Mouse (Mus musculus): ENCODE data around the gene Nr3c2. TPM values are rescaled to one million over a fixed set of nuclear protein-coding genes. Genes with fewer than 3 reads are reported as not detected.

The Nr3c2 gene
- polyA plus RNA-seq, 1 experiment from 2014 or later, result 1.4 TPM

GRCm38 (mm10) chr8:77176343-77176742 lies 277.1 kb downstream of the Nr3c2 start:
- Histone ChIP-seq H3K36me3 (ENCODE audit: control insufficient read depth, insufficient read depth, low read length) (no peaks in the 10 kb centered on the region), H3K4me1 (replicated peaks; ENCODE audit: control insufficient read depth, insufficient read depth, low read length) (no peaks in the 10 kb centered on the region), H3K9ac (ENCODE audit: low read depth, low read length) (no peak overlapping the region), H3K4me2 (no peak overlapping the region), H3K9me3 (ENCODE audit: control insufficient read depth, low read length) (no peaks in the 10 kb centered on the region), H3K4me3 (ENCODE audit: low read depth, low read length) (no peak overlapping the region), H3K27ac (ENCODE audit: low read depth, low read length) (no peak overlapping the region), H3K27me3 (replicated peaks; ENCODE audit: control insufficient read depth, insufficient read depth, low read length) (no peaks in the 10 kb centered on the region)
- DNase-seq (ENCODE audit: low spot score) (no peak), ATAC-seq (replicated peaks; ENCODE audit: low FRiP score) (no peak)
- 83% methylated on average over 4 of the region's 4 CpGs for WGBS

GRCm38 (mm10) chr8:77185816-77186215 lies 286.6 kb downstream of the Nr3c2 start:
- Histone ChIP-seq H3K27ac (ENCODE audit: low read depth, low read length) (no peak overlapping the region), H3K4me2 (no peak overlapping the region), H3K27me3 (replicated peaks; ENCODE audit: control insufficient read depth, insufficient read depth, low read length) (no peaks in the 10 kb centered on the region), H3K4me3 (ENCODE audit: low read depth, low read length) (no peak overlapping the region), H3K9ac (ENCODE audit: low read depth, low read length) (no peak overlapping the region), H3K9me3 (ENCODE audit: control insufficient read depth, low read length) (no peaks in the 10 kb centered on the region), H3K4me1 (replicated peaks; ENCODE audit: control insufficient read depth, insufficient read depth, low read length) (no peaks in the 10 kb centered on the region), H3K36me3 (ENCODE audit: control insufficient read depth, insufficient read depth, low read length) (no peaks in the 10 kb centered on the region)
- ATAC-seq (replicated peaks; ENCODE audit: low FRiP score) (no peak), DNase-seq (ENCODE audit: low spot score) (no peak)
- 86% methylated on average over 28 of the region's 28 CpGs for WGBS

- WGBS, result 89% methylated on average over 9 of the region's 9 CpGs
- Histone ChIP-seq H3K4me2 (no peak overlapping the region), H3K4me3 (ENCODE audit: low read depth, low read length) (no peak overlapping the region), H3K9ac (ENCODE audit: low read depth, low read length) (no peak overlapping the region), H3K9me3 (ENCODE audit: control insufficient read depth, low read length) (no peaks in the 10 kb centered on the region), H3K36me3 (ENCODE audit: control insufficient read depth, insufficient read depth, low read length) (no peaks in the 10 kb centered on the region), H3K27ac (ENCODE audit: low read depth, low read length) (no peak overlapping the region), H3K27me3 (replicated peaks; ENCODE audit: control insufficient read depth, insufficient read depth, low read length) (no peaks in the 10 kb centered on the region), H3K4me1 (replicated peaks; ENCODE audit: control insufficient read depth, insufficient read depth, low read length) (no peaks in the 10 kb centered on the region)
- DNase-seq (ENCODE audit: low spot score), result no peak
- no peak for ATAC-seq (replicated peaks; ENCODE audit: low FRiP score)
Measured at GRCm38 (mm10) chr8:77186914-77187536, 287.8 kb downstream of the Nr3c2 start.

- Histone ChIP-seq H3K9me3 (ENCODE audit: control insufficient read depth, low read length) (no peaks in the 10 kb centered on the region), H3K27ac (ENCODE audit: low read depth, low read length) (no peak overlapping the region), H3K36me3 (ENCODE audit: control insufficient read depth, insufficient read depth, low read length) (no peaks in the 10 kb centered on the region), H3K9ac (ENCODE audit: low read depth, low read length) (no peak overlapping the region), H3K4me3 (ENCODE audit: low read depth, low read length) (no peak overlapping the region), H3K4me2 (no peak overlapping the region), H3K4me1 (replicated peaks; ENCODE audit: control insufficient read depth, insufficient read depth, low read length) (no peaks in the 10 kb centered on the region), H3K27me3 (replicated peaks; ENCODE audit: control insufficient read depth, insufficient read depth, low read length) (no peaks in the 10 kb centered on the region)
- DNase-seq (ENCODE audit: low spot score) (no peak), ATAC-seq (replicated peaks; ENCODE audit: low FRiP score) (no peak)
- WGBS, result 85% methylated on average over 9 of the region's 9 CpGs
Measured at GRCm38 (mm10) chr8:77187748-77188147, 288.5 kb downstream of the Nr3c2 start.

GRCm38 (mm10) chr8:77188298-77188697 lies 289.1 kb downstream of the Nr3c2 start:
- Histone ChIP-seq H3K9me3 (ENCODE audit: control insufficient read depth, low read length) (no peaks in the 10 kb centered on the region), H3K27me3 (replicated peaks; ENCODE audit: control insufficient read depth, insufficient read depth, low read length) (no peaks in the 10 kb centered on the region), H3K9ac (ENCODE audit: low read depth, low read length) (no peak overlapping the region), H3K36me3 (ENCODE audit: control insufficient read depth, insufficient read depth, low read length) (no peaks in the 10 kb centered on the region), H3K27ac (ENCODE audit: low read depth, low read length) (no peak overlapping the region), H3K4me1 (replicated peaks; ENCODE audit: control insufficient read depth, insufficient read depth, low read length) (no peaks in the 10 kb centered on the region), H3K4me2 (no peak overlapping the region), H3K4me3 (ENCODE audit: low read depth, low read length) (no peak overlapping the region)
- ATAC-seq (replicated peaks; ENCODE audit: low FRiP score) (no peak), DNase-seq (ENCODE audit: low spot score) (no peak)
- WGBS, result 70% methylated on average over 4 of the region's 4 CpGs

- Histone ChIP-seq H3K4me2 (no peak overlapping the region), H3K9ac (ENCODE audit: low read depth, low read length) (no peak overlapping the region), H3K36me3 (ENCODE audit: control insufficient read depth, insufficient read depth, low read length) (no peaks in the 10 kb centered on the region), H3K27me3 (replicated peaks; ENCODE audit: control insufficient read depth, insufficient read depth, low read length) (no peaks in the 10 kb centered on the region), H3K9me3 (ENCODE audit: control insufficient read depth, low read length) (no peaks in the 10 kb centered on the region), H3K4me3 (ENCODE audit: low read depth, low read length) (no peak overlapping the region), H3K4me1 (replicated peaks; ENCODE audit: control insufficient read depth, insufficient read depth, low read length) (no peaks in the 10 kb centered on the region), H3K27ac (ENCODE audit: low read depth, low read length) (no peak overlapping the region)
- DNase-seq (ENCODE audit: low spot score) (no peak), ATAC-seq (replicated peaks; ENCODE audit: low FRiP score) (no peak)
- 83% methylated on average over 9 of the region's 9 CpGs for WGBS
Measured at GRCm38 (mm10) chr8:77189318-77189717, 290.1 kb downstream of the Nr3c2 start.

- Histone ChIP-seq H3K4me3 (ENCODE audit: low read depth, low read length) (no peak overlapping the region), H3K9me3 (ENCODE audit: control insufficient read depth, low read length) (no peaks in the 10 kb centered on the region), H3K4me2 (no peak overlapping the region), H3K27ac (ENCODE audit: low read depth, low read length) (no peak overlapping the region), H3K36me3 (ENCODE audit: control insufficient read depth, insufficient read depth, low read length) (no peaks in the 10 kb centered on the region), H3K27me3 (replicated peaks; ENCODE audit: control insufficient read depth, insufficient read depth, low read length) (no peaks in the 10 kb centered on the region), H3K4me1 (replicated peaks; ENCODE audit: control insufficient read depth, insufficient read depth, low read length) (no peaks in the 10 kb centered on the region), H3K9ac (ENCODE audit: low read depth, low read length) (no peak overlapping the region)
- 84% methylated on average over 3 of the region's 3 CpGs for WGBS
- no peak for DNase-seq (ENCODE audit: low spot score)
- no peak for ATAC-seq (replicated peaks; ENCODE audit: low FRiP score)
Measured at GRCm38 (mm10) chr8:77190393-77190792, 291.2 kb downstream of the Nr3c2 start.

- H3K9me3 ChIP-seq (ENCODE audit: control insufficient read depth, low read length), result no peaks in the 10 kb centered on the region
- no peak overlapping the region for H3K9ac ChIP-seq (ENCODE audit: low read depth, low read length)
- DNase-seq (ENCODE audit: low spot score) (no peak), ATAC-seq (replicated peaks; ENCODE audit: low FRiP score) (no peak)
- H3K27ac ChIP-seq (ENCODE audit: low read depth, low read length), result no peak overlapping the region
- H3K4me2 ChIP-seq, result no peak overlapping the region
- H3K36me3 ChIP-seq (ENCODE audit: control insufficient read depth, insufficient read depth, low read length), result no peaks in the 10 kb centered on the region
- no peaks in the 10 kb centered on the region for H3K4me1 ChIP-seq (replicated peaks; ENCODE audit: control insufficient read depth, insufficient read depth, low read length)
- WGBS, result 78% methylated on average over 3 of the region's 3 CpGs
- no peaks in the 10 kb centered on the region for H3K27me3 ChIP-seq (replicated peaks; ENCODE audit: control insufficient read depth, insufficient read depth, low read length)
- no peak overlapping the region for H3K4me3 ChIP-seq (ENCODE audit: low read depth, low read length)
Measured at GRCm38 (mm10) chr8:77209297-77209696, 310.1 kb downstream of the Nr3c2 start.

- Histone ChIP-seq H3K9me3 (ENCODE audit: control insufficient read depth, low read length) (no peaks in the 10 kb centered on the region), H3K27ac (ENCODE audit: low read depth, low read length) (no peak overlapping the region), H3K36me3 (ENCODE audit: control insufficient read depth, insufficient read depth, low read length) (no peaks in the 10 kb centered on the region), H3K4me2 (no peak overlapping the region), H3K4me3 (ENCODE audit: low read depth, low read length) (no peak overlapping the region), H3K9ac (ENCODE audit: low read depth, low read length) (no peak overlapping the region), H3K4me1 (replicated peaks; ENCODE audit: control insufficient read depth, insufficient read depth, low read length) (no peaks in the 10 kb centered on the region), H3K27me3 (replicated peaks; ENCODE audit: control insufficient read depth, insufficient read depth, low read length) (no peaks in the 10 kb centered on the region)
- DNase-seq (ENCODE audit: low spot score) (no peak), ATAC-seq (replicated peaks; ENCODE audit: low FRiP score) (no peak)
- WGBS, result 61% methylated on average over 3 of the region's 3 CpGs
Measured at GRCm38 (mm10) chr8:77213893-77214464, 314.7 kb downstream of the Nr3c2 start.

Data from liver, embryonic 11.5 days (tissue).